Mouse (Mus musculus): ENCODE results near the gene Skint10. TPM values are rescaled to one million over a fixed set of nuclear protein-coding genes. Genes with fewer than 3 reads are reported as not detected.

The Skint10 gene
- total RNA-seq (2021), result not detected
- long read RNA-seq, experiment 1, result 0 reads
- long read RNA-seq, experiment 2, result 0 reads

- H3K4me3 ChIP-seq, result no peak within 1 kb of the TSS
- H3K27ac ChIP-seq, result no peak within 1 kb of the TSS
- peak in 1 of 2 experiments; percentile 0 for DNase-seq (ENCODE audit: low spot score in 2 of 2)
- TF ChIP-seq CTCF (conservative IDR thresholded peaks at IDR 0.05), result no peak
Measured at GRCm38 (mm10) chr4:112774766-112775165, at the start of gene Skint10. Skint10 (minus strand) TSS chr4:112774866.

DNA sequence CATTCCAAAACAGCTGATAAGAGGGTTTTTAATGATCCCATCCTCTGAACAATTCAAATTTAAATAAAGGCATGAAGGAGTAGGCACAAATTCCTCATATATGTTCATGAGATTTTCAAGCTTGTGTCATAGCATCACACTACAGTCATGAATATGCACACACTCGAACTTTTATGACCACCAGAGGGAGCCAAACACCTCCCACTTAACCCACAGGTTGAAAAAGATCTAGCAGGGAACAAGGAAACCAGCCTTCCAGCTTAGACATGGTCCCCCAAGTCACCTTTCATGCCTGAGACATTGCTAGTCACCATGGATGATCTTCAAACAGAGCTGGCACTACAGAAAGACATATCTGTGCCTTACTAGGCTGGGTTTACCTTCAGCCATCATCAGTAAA lies 16.0 kb upstream of the Skint10 start:
- no peak overlapping the region for H3K27ac ChIP-seq
- no peak for TF ChIP-seq CTCF (conservative IDR thresholded peaks at IDR 0.05)
- DNase-seq (ENCODE audit: low spot score in 2 of 2), result no peak
- H3K4me3 ChIP-seq, result no peak overlapping the region

Other genes with a start within 250 kb of the Skint10 start
- not detected for gene Skint2, start 217.7 kb downstream of the Skint10 start, total RNA-seq (2021)

All from layer of hippocampus, adult 2 months (tissue).